Mouse (Mus musculus) CH12.LX (cell line): ENCODE data around the gene Pax6. TPM values are rescaled to one million over a fixed set of nuclear protein-coding genes. Genes with fewer than 3 reads are reported as not detected.

Experiments
- DNase-seq: peaks from one replicate; pipeline ENCODE4 v3.0.0-alpha.2; 2013; ENCODE audit errors: extremely low read depth
- H3K27ac ChIP-seq: 2 replicates; pipeline ENCODE4 v1.5.1; 2012; ENCODE audit warnings: low read depth, mild to moderate bottlenecking, control low read depth, moderate library complexity; ENCODE audit not compliant: insufficient read depth
- H3K27me3 ChIP-seq: replicated peaks from 2 replicates; pipeline ENCODE3; 2012; ENCODE audit warnings: inconsistent platforms
- H3K36me3 ChIP-seq, 2 experiments: replicated peaks in 1 of 2; 2 replicates each; pipeline versions ENCODE3 to v1.6.1; 2012; ENCODE audit warnings: inconsistent platforms in 1 of 2, low read length in 1 of 2, mild to moderate bottlenecking in 1 of 2, mixed read lengths in 1 of 2, moderate library complexity in 1 of 2; ENCODE audit not compliant: control insufficient read depth in 1 of 2, insufficient read depth in 1 of 2
- H3K4me1 ChIP-seq, 2 experiments: 2 replicates each; pipeline ENCODE4 v1.6.1; 2012; ENCODE audit warnings: inconsistent platforms in 1 of 2, moderate library complexity in 1 of 2; ENCODE audit not compliant: insufficient read depth in 2 of 2, control insufficient read depth in 1 of 2
- H3K4me2 ChIP-seq: 2 replicates; pipeline ENCODE4 v1.6.1; 2012; ENCODE audit warnings: low read depth, mild to moderate bottlenecking, control low read depth; ENCODE audit not compliant: poor library complexity, insufficient read depth, severe bottlenecking
- H3K4me3 ChIP-seq, 3 experiments: fragments of 150-350 bp in 1 of 3; sonication (generic) in 1 of 3; replicated peaks in 1 of 3; 2 replicates each; pipeline versions ENCODE3 to v1.5.1; 2011 to 2012; ENCODE audit warnings: low read depth in 2 of 3, low read length in 2 of 3, mild to moderate bottlenecking in 2 of 3, moderate library complexity in 2 of 3, control low read depth in 1 of 3, improper control_type of control experiment in 1 of 3, inconsistent platforms in 1 of 3, mixed read lengths in 1 of 3; ENCODE audit not compliant: poor library complexity in 1 of 3
- H3K79me2 ChIP-seq: replicated peaks from 2 replicates; pipeline ENCODE4 v1.6.1; 2012; ENCODE audit warnings: mild to moderate bottlenecking, moderate library complexity; ENCODE audit not compliant: control insufficient read depth, poor library complexity, insufficient read depth, severe bottlenecking; ENCODE audit errors: extremely low read depth
- H3K9ac ChIP-seq: 2 replicates; pipeline ENCODE4 v1.6.1; 2012; ENCODE audit warnings: low read depth, mild to moderate bottlenecking, control low read depth, moderate library complexity; ENCODE audit not compliant: insufficient read depth
- H3K9me3 ChIP-seq: replicated peaks from 2 replicates; pipeline ENCODE3; 2012; ENCODE audit warnings: low read length, inconsistent platforms, mixed read lengths
- BHLHE40 ChIP-seq: IDR thresholded peaks from 2 replicates; pipeline ENCODE4 v1.6.1; 2011; ENCODE audit warnings: mild to moderate bottlenecking, low read depth, low read length, improper control_type of control experiment
- CHD1 ChIP-seq: IDR thresholded peaks from 2 replicates; pipeline ENCODE4 v1.6.1; 2012; ENCODE audit warnings: low read depth, low read length, improper control_type of control experiment, inconsistent platforms
- CHD2 ChIP-seq: IDR thresholded peaks from 2 replicates; pipeline ENCODE4 v1.6.1; 2011; ENCODE audit warnings: low read length, improper control_type of control experiment
- E2F4 ChIP-seq: IDR thresholded peaks from 2 replicates; pipeline ENCODE4 v1.6.1; 2011; ENCODE audit warnings: low read depth, low read length, improper control_type of control experiment; ENCODE audit not compliant: insufficient replicate concordance
- ELF1 ChIP-seq: IDR thresholded peaks from 2 replicates; pipeline ENCODE4 v1.6.1; 2014; ENCODE audit warnings: low read depth, mild to moderate bottlenecking, inconsistent platforms, low read length, improper control_type of control experiment
- GABPA ChIP-seq: IDR thresholded peaks from 2 replicates; pipeline ENCODE4 v1.6.1; 2012; ENCODE audit warnings: low read depth, low read length, improper control_type of control experiment, inconsistent platforms; ENCODE audit not compliant: insufficient replicate concordance
- HCFC1 ChIP-seq: IDR thresholded peaks from 2 replicates; pipeline ENCODE4 v1.6.1; 2012; ENCODE audit warnings: low read depth, mild to moderate bottlenecking, inconsistent platforms, low read length, improper control_type of control experiment
- JUN ChIP-seq: IDR thresholded peaks from 2 replicates; pipeline ENCODE4 v1.6.1; 2011; ENCODE audit warnings: low read depth, mild to moderate bottlenecking, low read length, improper control_type of control experiment, moderate library complexity; ENCODE audit not compliant: insufficient read depth
- JUND ChIP-seq: conservative IDR thresholded peaks from 2 replicates; pipeline ENCODE4 v1.6.1; 2011; ENCODE audit warnings: low read depth, low read length, improper control_type of control experiment
- MAFK ChIP-seq: IDR thresholded peaks from 2 replicates; pipeline ENCODE4 v1.6.1; 2011; ENCODE audit warnings: low read length, improper control_type of control experiment; ENCODE audit not compliant: insufficient replicate concordance
- MAX ChIP-seq: IDR thresholded peaks from 2 replicates; pipeline ENCODE4 v1.6.1; 2011; ENCODE audit warnings: low read length, improper control_type of control experiment
- MEF2A ChIP-seq: IDR thresholded peaks from 2 replicates; pipeline ENCODE4 v1.6.1; 2014; ENCODE audit warnings: low read depth, mild to moderate bottlenecking, inconsistent platforms, low read length, improper control_type of control experiment, borderline replicate concordance
- MXI1 ChIP-seq: IDR thresholded peaks from 2 replicates; pipeline ENCODE4 v1.6.1; 2011; ENCODE audit warnings: mild to moderate bottlenecking, low read depth, low read length, improper control_type of control experiment
- NELFE ChIP-seq: IDR thresholded peaks from 2 replicates; pipeline ENCODE4 v1.6.1; 2011; ENCODE audit warnings: low read depth, low read length, improper control_type of control experiment
- PAX5 ChIP-seq: IDR thresholded peaks from 2 replicates; pipeline ENCODE4 v1.6.1; 2012; ENCODE audit warnings: low read length, inconsistent platforms, mixed read lengths
- POLR2A ChIP-seq: IDR thresholded peaks from 2 replicates; pipeline ENCODE4 v1.6.1; 2011; ENCODE audit warnings: low read depth, mild to moderate bottlenecking, improper control_type of control experiment, low read length
- POLR2AphosphoS2 ChIP-seq: IDR thresholded peaks from 2 replicates; pipeline ENCODE4 v1.6.1; 2011; ENCODE audit warnings: low read depth, low read length, improper control_type of control experiment
- RCOR1 ChIP-seq: conservative IDR thresholded peaks from 2 replicates; pipeline ENCODE4 v1.6.1; 2012; ENCODE audit warnings: low read depth, mild to moderate bottlenecking, inconsistent platforms, low read length, improper control_type of control experiment
- SMC3 ChIP-seq: IDR thresholded peaks from 2 replicates; pipeline ENCODE4 v1.6.1; 2011; ENCODE audit warnings: low read depth, low read length, improper control_type of control experiment
- TBP ChIP-seq: conservative IDR thresholded peaks from 2 replicates; pipeline ENCODE4 v1.6.1; 2011; ENCODE audit warnings: low read depth, low read length, improper control_type of control experiment
- TCF12 ChIP-seq: IDR thresholded peaks from 2 replicates; pipeline ENCODE4 v1.6.1; 2014; ENCODE audit warnings: low read depth, mild to moderate bottlenecking, inconsistent platforms, low read length, improper control_type of control experiment
- UBTF ChIP-seq: IDR thresholded peaks from 2 replicates; pipeline ENCODE4 v1.6.1; 2012; ENCODE audit warnings: low read depth, mild to moderate bottlenecking, inconsistent platforms, low read length, improper control_type of control experiment, moderate library complexity
- USF1 ChIP-seq: IDR thresholded peaks from 2 replicates; pipeline ENCODE4 v1.6.1; 2014; ENCODE audit warnings: low read depth, mild to moderate bottlenecking, inconsistent platforms, low read length, improper control_type of control experiment
- ZC3H11A ChIP-seq: IDR thresholded peaks from 2 replicates; pipeline ENCODE4 v1.6.1; 2012; ENCODE audit warnings: low read depth, mild to moderate bottlenecking, inconsistent platforms, low read length, improper control_type of control experiment
- ZKSCAN1 ChIP-seq: IDR thresholded peaks from 2 replicates; pipeline ENCODE4 v1.6.1; 2012; ENCODE audit warnings: low read depth, inconsistent platforms, low read length, improper control_type of control experiment, borderline replicate concordance
- ZMIZ1 ChIP-seq: IDR thresholded peaks from 2 replicates; pipeline ENCODE4 v1.6.1; 2012; ENCODE audit warnings: low read depth, mild to moderate bottlenecking, inconsistent platforms, low read length, improper control_type of control experiment
- ZNF384 ChIP-seq: IDR thresholded peaks from 2 replicates; pipeline ENCODE4 v1.6.1; 2012; ENCODE audit warnings: low read depth, low read length, improper control_type of control experiment, inconsistent platforms
- dilution Hi-C: fragments of 300-500 bp; cut with MboI; formaldehyde crosslinking; loops from 2 replicates; pipeline ENCODE4 v1.14.3; 2020; ENCODE audit warnings: low sequenced_read_pairs; ENCODE audit not compliant: extremely low pct_unique_long_range_greater_than_20kb, extremely low pct_ligation_motif_present
- in situ Hi-C: fragments of 300-500 bp; cut with MboI; formaldehyde crosslinking; loops from 3 replicates; pipeline ENCODE4 v1.14.3; 2019; ENCODE audit warnings: low sequenced_read_pairs, low pct_ligation_motif_present, low pct_unique_long_range_greater_than_20kb, mixed read lengths
- polyA plus RNA-seq: library from polyadenylated mRNA; unstranded; fragments of >175 nt; gene quantifications from 2 replicates; pipeline ENCODE4 v1.2.1, GENCODE M21; 2012; ENCODE audit warnings: low read depth; ENCODE audit not compliant: insufficient read length
- total RNA-seq, 2 experiments: library from RNA; depleted of rRNA; stranded (reverse); fragments of 300-350 nt in 1 of 2; fragments of >200 nt in 1 of 2; gene quantifications; 2 replicates each; pipeline ENCODE4 v1.2.3; 2012 to 2014

Pax6 gene
- total and polyA plus RNA-seq, 3 experiments = 0.17 to 0.30 TPM; not detected in 1

GRCm38 (mm10) chr2:105726657-105727056 lies 58.0 kb downstream of the Pax6 start:
- Histone ChIP-seq H3K79me2 (no peaks in the 10 kb centered on the region), H3K9me3 (no peaks in the 10 kb centered on the region), H3K4me2 (no peak overlapping the region), H3K36me3 (peaks cover 0 to 7% of the 10 kb centered on the region in 2 experiments), H3K9ac (no peak overlapping the region), H3K27me3 (no peaks in the 10 kb centered on the region), H3K4me3 (no peak overlapping the region), H3K27ac (no peak overlapping the region), H3K4me1 (no peaks in the 10 kb centered on the region)
- dilution Hi-C loops = no loop called here
- no peak for DNase-seq
- TF ChIP-seq ELF1 = no peak
- TF ChIP-seq CHD1 = no peak
- no peak for TF ChIP-seq POLR2AphosphoS2
- no peak for TF ChIP-seq RCOR1
- no peak for TF ChIP-seq SMC3
- no peak for TF ChIP-seq PAX5
- TF ChIP-seq JUND = no peak
- no peak for TF ChIP-seq NELFE
- no peak for TF ChIP-seq MEF2A
- TF ChIP-seq CHD2 = no peak
- no peak for TF ChIP-seq TCF12
- no peak for TF ChIP-seq GABPA
- TF ChIP-seq JUN = no peak
- TF ChIP-seq ZMIZ1 = no peak
- no peak for TF ChIP-seq ZKSCAN1
- TF ChIP-seq MAFK = no peak
- no peak for TF ChIP-seq UBTF
- TF ChIP-seq TBP = no peak
- in situ Hi-C loops = no loop called here

- in situ Hi-C loops = no loop called here
- no peaks in the 10 kb centered on the region for H3K4me1 ChIP-seq
- H3K4me2 ChIP-seq = no peak overlapping the region
- H3K27ac ChIP-seq = no peak overlapping the region
- H3K79me2 ChIP-seq = no peaks in the 10 kb centered on the region
- DNase-seq = no peak
- no peaks in the 10 kb centered on the region for H3K27me3 ChIP-seq
- H3K9ac ChIP-seq = no peak overlapping the region
- dilution Hi-C loops = no loop called here
- no peaks in the 10 kb centered on the region for H3K9me3 ChIP-seq
- H3K36me3 ChIP-seq = peaks cover 0 to 7% of the 10 kb centered on the region in 2 experiments
- H3K4me3 ChIP-seq = no peak overlapping the region
- no peak for TF ChIP-seq POLR2AphosphoS2
- no peak for TF ChIP-seq ELF1
- TF ChIP-seq JUN = no peak
- TF ChIP-seq RCOR1 = no peak
- no peak for TF ChIP-seq MAX
- no peak for TF ChIP-seq HCFC1
- no peak for TF ChIP-seq USF1
- TF ChIP-seq ZC3H11A = no peak
- TF ChIP-seq TCF12 = no peak
- no peak for TF ChIP-seq ZNF384
- no peak for TF ChIP-seq GABPA
- TF ChIP-seq BHLHE40 = no peak
- TF ChIP-seq PAX5 = no peak
- no peak for TF ChIP-seq MXI1
- no peak for TF ChIP-seq POLR2A
- TF ChIP-seq ZKSCAN1 = no peak
- no peak for TF ChIP-seq CHD2
- TF ChIP-seq E2F4 = no peak
- TF ChIP-seq, all 38 proteins: peak for 0
Observed at GRCm38 (mm10) chr2:105730704-105731103, 62.0 kb downstream of the Pax6 start.
